Mouse (Mus musculus): ENCODE measurements around the gene Slc25a13. TPM values are rescaled to one million over a fixed set of nuclear protein-coding genes. Genes with fewer than 3 reads are reported as not detected.

Slc25a13 gene
- total and polyA plus RNA-seq, 2 experiments from 2014 or later, result 3.4 to 3.5 TPM

DNA sequence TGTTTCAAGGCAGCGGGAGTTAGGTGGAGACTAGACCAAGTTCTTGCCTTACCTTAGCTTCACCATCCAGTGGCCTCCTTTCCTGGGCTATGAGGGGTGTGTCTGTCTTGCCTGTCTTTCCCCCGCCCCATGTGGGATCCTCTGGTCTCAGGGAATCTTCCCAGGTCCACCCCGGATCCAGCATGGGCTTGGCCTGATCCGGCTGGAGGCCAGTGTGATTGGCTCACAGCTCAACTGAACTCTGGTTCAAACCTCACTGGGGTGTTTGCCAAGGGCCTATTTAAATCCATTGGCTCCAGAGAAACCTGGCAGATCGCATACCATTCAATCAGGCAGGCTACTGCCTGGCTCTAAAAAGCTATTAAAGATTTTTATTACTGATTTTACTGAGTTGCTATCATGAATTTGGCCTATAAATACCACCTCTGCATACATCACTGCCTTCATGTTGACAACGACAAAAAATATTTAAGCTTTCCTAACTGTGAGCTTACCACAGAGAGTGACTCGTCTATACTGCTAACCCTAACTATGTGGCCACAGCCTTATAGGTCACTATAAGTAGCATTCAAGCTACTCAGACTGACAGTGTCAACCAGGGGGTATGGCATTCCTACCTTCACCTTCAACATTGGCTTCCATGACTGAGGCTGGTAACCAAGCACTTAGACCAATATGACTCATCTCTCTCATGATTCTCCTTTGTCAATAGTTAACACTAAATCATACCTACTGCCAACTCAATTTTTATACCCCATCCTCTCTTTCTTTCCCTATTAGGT lies 56.1 kb downstream of the Slc25a13 start:
- no peak for TF ChIP-seq CTCF (IDR thresholded peaks at IDR 0.05; ENCODE audit: low read depth)
- 76% methylated on average over 7 of the region's 7 CpGs for WGBS
- no peaks in the 10 kb centered on the region for H3K36me3 ChIP-seq (ENCODE audit: insufficient read depth, low read length)
- H3K9ac ChIP-seq (replicated peaks; ENCODE audit: low read length), result no peak overlapping the region
- no peak overlapping the region for H3K4me3 ChIP-seq (ENCODE audit: low read length)
- H3K4me1 ChIP-seq (ENCODE audit: insufficient read depth, low read length), result peaks cover 11% of the 10 kb centered on the region; the same call in 1 of the 2 replicates
- no peaks in the 10 kb centered on the region for H3K9me3 ChIP-seq (ENCODE audit: low read length)
- H3K27ac ChIP-seq, result no peak overlapping the region
- DNase-seq (ENCODE audit: low spot score) (no peak), ATAC-seq (no peak)
- no peaks in the 10 kb centered on the region for H3K27me3 ChIP-seq (ENCODE audit: insufficient read depth, low read length)
- no peak overlapping the region for H3K4me2 ChIP-seq (ENCODE audit: low read depth, low read length)

DNA sequence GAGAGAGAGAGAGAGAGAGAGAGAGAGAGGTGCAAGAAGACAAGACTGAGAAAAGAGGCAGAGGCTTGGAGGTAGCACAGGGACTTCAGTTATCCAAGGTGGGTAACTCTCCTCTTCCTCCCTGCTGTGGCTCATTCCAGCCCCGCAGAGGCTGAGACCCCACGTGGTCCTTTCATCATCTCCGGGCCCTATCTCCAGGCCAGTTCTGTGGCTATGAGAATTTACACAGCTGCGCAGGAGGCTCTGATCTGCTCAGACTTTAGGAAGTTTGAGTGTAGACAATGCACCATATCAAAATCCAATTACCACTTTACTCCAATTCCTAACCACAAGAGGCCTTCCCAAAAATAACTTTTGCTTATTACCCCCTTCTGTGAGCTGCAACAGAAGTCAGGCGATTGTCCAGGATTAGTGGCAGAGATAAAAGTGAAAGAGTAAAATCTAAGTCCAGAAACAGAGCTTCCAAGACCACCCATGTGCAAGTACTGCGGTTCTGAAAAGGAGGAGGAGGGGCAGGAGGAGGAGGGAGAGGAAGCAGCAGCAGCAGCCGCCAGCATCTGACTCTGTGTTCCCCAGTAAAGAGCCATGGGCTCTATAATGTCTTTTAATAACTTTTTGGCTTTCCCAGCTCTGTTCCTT lies 57.6 kb downstream of the Slc25a13 start:
- WGBS, result 14% methylated on average over 7 of the region's 7 CpGs
- H3K4me1 ChIP-seq (ENCODE audit: insufficient read depth, low read length), result peaks cover 11% of the 10 kb centered on the region; the same call in 1 of the 2 replicates
- no peaks in the 10 kb centered on the region for H3K9me3 ChIP-seq (ENCODE audit: low read length)
- H3K4me2 ChIP-seq (ENCODE audit: low read depth, low read length), result no peak overlapping the region
- no peak overlapping the region for H3K27ac ChIP-seq
- DNase-seq (ENCODE audit: low spot score) (peak; percentile 25), ATAC-seq (no peak)
- no peak overlapping the region for H3K4me3 ChIP-seq (ENCODE audit: low read length)
- H3K27me3 ChIP-seq (ENCODE audit: insufficient read depth, low read length), result no peaks in the 10 kb centered on the region
- TF ChIP-seq CTCF (IDR thresholded peaks at IDR 0.05; ENCODE audit: low read depth), result no peak
- no peaks in the 10 kb centered on the region for H3K36me3 ChIP-seq (ENCODE audit: insufficient read depth, low read length)
- H3K9ac ChIP-seq (replicated peaks; ENCODE audit: low read length), result no peak overlapping the region

DNA sequence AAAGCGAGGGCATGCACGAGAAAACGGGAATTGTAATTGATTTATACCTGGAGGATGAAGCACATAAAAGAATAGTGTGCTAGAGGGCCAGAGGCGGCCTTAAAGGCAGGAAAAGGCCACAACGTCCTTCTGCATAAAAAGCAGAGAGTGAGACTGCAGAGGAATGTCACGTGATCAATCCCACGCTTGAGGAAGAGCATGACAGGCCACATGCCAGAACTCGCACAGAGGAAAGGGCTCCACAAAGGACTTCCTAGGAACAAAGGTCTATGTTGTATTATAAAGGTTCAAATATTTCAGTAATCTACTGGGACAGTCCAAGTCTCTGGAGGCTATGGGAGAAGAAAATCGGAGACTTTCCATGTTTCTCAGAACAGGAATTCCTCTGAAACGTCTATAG lies 63.5 kb downstream of the Slc25a13 start:
- ATAC-seq, result no peak
- Histone ChIP-seq H3K4me2 (ENCODE audit: low read depth, low read length) (no peak overlapping the region), H3K9me3 (ENCODE audit: low read length) (no peaks in the 10 kb centered on the region), H3K9ac (replicated peaks; ENCODE audit: low read length) (no peak overlapping the region), H3K4me1 (ENCODE audit: insufficient read depth, low read length) (no peaks in the 10 kb centered on the region), H3K4me3 (ENCODE audit: low read length) (no peak overlapping the region), H3K27ac (no peak overlapping the region), H3K27me3 (ENCODE audit: insufficient read depth, low read length) (no peaks in the 10 kb centered on the region), H3K36me3 (ENCODE audit: insufficient read depth, low read length) (no peaks in the 10 kb centered on the region)
- TF ChIP-seq CTCF (IDR thresholded peaks at IDR 0.05; ENCODE audit: low read depth), result no peak
- DNase-seq (ENCODE audit: low spot score), result no peak
- WGBS, result 68% methylated on average over 10 of the region's 10 CpGs

DNA sequence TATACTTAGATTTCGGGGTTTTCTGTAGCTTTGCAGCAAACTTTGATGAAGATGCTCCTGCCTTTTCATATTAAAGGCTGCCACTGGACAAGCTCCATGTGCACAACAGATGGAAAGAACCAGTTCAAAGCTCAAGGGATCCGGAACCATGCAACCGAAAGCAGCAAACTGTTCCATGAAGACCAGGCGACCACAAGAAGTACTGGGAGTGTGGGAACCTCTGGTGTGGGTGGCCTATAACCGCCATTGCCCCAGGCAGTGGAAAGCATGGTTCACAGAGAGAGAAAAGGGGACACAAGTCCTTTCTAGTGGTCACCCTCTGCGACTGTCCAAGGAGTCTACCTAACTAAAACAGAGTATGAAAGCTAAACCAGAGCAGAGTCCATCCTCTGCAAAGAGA lies 66.2 kb downstream of the Slc25a13 start:
- Histone ChIP-seq H3K4me2 (ENCODE audit: low read depth, low read length) (no peak overlapping the region), H3K9me3 (ENCODE audit: low read length) (no peaks in the 10 kb centered on the region), H3K27me3 (ENCODE audit: insufficient read depth, low read length) (no peaks in the 10 kb centered on the region), H3K27ac (no peak overlapping the region), H3K4me1 (ENCODE audit: insufficient read depth, low read length) (no peaks in the 10 kb centered on the region), H3K9ac (replicated peaks; ENCODE audit: low read length) (no peak overlapping the region), H3K36me3 (ENCODE audit: insufficient read depth, low read length) (no peaks in the 10 kb centered on the region), H3K4me3 (ENCODE audit: low read length) (no peak overlapping the region)
- WGBS, result 93% methylated on average over 6 of the region's 6 CpGs
- no peak for DNase-seq (ENCODE audit: low spot score)
- ATAC-seq, result no peak
- TF ChIP-seq CTCF (IDR thresholded peaks at IDR 0.05; ENCODE audit: low read depth), result no peak

DNA sequence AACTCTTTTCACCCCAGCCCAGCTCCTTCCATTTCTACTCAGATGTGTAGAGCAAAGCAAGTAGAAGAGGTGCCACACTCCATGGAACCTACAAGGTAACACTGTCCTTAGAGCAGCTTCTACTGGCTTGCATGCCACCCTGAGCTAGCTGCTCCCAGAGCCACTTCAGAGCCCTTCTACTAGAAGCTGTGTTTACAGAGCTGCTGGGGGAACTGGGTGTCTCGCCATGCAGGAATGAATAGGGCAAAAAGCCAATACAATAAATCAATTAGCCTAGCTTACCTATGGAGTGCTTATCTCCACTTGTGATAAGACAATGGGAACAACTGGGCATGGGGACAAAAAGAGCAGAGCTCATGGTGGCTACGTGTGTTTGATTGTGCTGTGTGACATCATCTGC lies 67.2 kb downstream of the Slc25a13 start:
- no peak overlapping the region for H3K4me2 ChIP-seq (ENCODE audit: low read depth, low read length)
- H3K4me1 ChIP-seq (ENCODE audit: insufficient read depth, low read length), result no peaks in the 10 kb centered on the region
- DNase-seq (ENCODE audit: low spot score), result no peak
- H3K27ac ChIP-seq, result no peak overlapping the region
- H3K27me3 ChIP-seq (ENCODE audit: insufficient read depth, low read length), result no peaks in the 10 kb centered on the region
- 74% methylated on average over 2 of the region's 2 CpGs for WGBS
- no peak overlapping the region for H3K9ac ChIP-seq (replicated peaks; ENCODE audit: low read length)
- no peak overlapping the region for H3K4me3 ChIP-seq (ENCODE audit: low read length)
- no peaks in the 10 kb centered on the region for H3K9me3 ChIP-seq (ENCODE audit: low read length)
- TF ChIP-seq CTCF (IDR thresholded peaks at IDR 0.05; ENCODE audit: low read depth), result no peak
- no peaks in the 10 kb centered on the region for H3K36me3 ChIP-seq (ENCODE audit: insufficient read depth, low read length)
- ATAC-seq, result no peak

DNA sequence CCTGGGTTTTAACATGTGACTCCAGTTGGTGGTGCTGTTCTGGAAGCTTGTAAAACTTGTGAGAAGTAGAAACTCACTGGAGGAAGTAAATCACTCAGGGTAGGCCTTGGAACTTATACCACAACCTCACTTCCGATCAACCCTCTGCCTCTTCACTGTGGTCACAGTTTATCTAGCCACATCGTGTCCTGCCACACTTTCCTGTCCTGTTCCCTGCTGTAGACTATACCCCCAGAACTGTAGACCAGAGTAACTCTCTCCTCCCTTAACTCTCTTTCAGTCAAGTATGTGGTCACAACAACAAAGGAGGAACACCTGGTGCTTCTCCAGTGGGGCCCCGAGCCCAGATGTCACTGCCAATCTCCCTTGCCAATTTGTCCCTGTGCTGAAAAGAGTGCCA lies 67.6 kb downstream of the Slc25a13 start:
- no peaks in the 10 kb centered on the region for H3K9me3 ChIP-seq (ENCODE audit: low read length)
- H3K4me1 ChIP-seq (ENCODE audit: insufficient read depth, low read length), result no peaks in the 10 kb centered on the region
- ATAC-seq (no peak), DNase-seq (ENCODE audit: low spot score) (no peak)
- no peaks in the 10 kb centered on the region for H3K36me3 ChIP-seq (ENCODE audit: insufficient read depth, low read length)
- H3K27me3 ChIP-seq (ENCODE audit: insufficient read depth, low read length), result no peaks in the 10 kb centered on the region
- no peak overlapping the region for H3K4me3 ChIP-seq (ENCODE audit: low read length)
- WGBS, result 88% methylated on average over 3 of the region's 3 CpGs
- H3K4me2 ChIP-seq (ENCODE audit: low read depth, low read length), result no peak overlapping the region
- H3K9ac ChIP-seq (replicated peaks; ENCODE audit: low read length), result no peak overlapping the region
- no peak overlapping the region for H3K27ac ChIP-seq
- TF ChIP-seq CTCF (IDR thresholded peaks at IDR 0.05; ENCODE audit: low read depth), result no peak

DNA sequence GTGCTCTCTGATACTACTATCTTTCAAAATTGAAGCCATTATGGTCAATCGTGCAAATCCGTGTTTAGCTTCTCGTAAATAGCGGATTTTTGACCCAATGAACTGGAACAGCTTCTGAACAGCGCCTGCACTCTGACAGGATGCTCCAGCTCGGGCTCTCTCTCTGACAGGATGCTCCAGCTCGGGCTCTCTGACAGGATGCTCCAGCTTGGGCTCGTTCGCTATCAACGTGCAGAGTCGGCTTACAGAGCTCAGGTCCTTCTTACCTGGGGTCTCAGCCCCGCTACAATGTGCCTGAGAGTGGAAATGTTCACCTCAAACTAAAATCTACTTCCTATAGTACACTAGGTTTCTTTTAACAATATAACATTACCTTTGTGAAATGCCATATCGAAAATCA lies 71.6 kb downstream of the Slc25a13 start:
- Histone ChIP-seq H3K4me3 (ENCODE audit: low read length) (no peak overlapping the region), H3K4me2 (ENCODE audit: low read depth, low read length) (no peak overlapping the region), H3K4me1 (ENCODE audit: insufficient read depth, low read length) (no peaks in the 10 kb centered on the region), H3K9me3 (ENCODE audit: low read length) (no peaks in the 10 kb centered on the region), H3K9ac (replicated peaks; ENCODE audit: low read length) (no peak overlapping the region), H3K36me3 (ENCODE audit: insufficient read depth, low read length) (no peaks in the 10 kb centered on the region), H3K27me3 (ENCODE audit: insufficient read depth, low read length) (no peaks in the 10 kb centered on the region), H3K27ac (no peak overlapping the region)
- 84% methylated on average over 13 of the region's 13 CpGs for WGBS
- DNase-seq (ENCODE audit: low spot score), result no peak
- TF ChIP-seq CTCF (IDR thresholded peaks at IDR 0.05; ENCODE audit: low read depth), result no peak
- no peak for ATAC-seq
